Mouse (Mus musculus): ENCODE results near the gene Suco. TPM values are rescaled to one million over a fixed set of nuclear protein-coding genes. Genes with fewer than 3 reads are reported as not detected.

The Suco gene
- polyA plus RNA-seq, 1 experiment from 2014 or later, result 26.4 TPM

DNA sequence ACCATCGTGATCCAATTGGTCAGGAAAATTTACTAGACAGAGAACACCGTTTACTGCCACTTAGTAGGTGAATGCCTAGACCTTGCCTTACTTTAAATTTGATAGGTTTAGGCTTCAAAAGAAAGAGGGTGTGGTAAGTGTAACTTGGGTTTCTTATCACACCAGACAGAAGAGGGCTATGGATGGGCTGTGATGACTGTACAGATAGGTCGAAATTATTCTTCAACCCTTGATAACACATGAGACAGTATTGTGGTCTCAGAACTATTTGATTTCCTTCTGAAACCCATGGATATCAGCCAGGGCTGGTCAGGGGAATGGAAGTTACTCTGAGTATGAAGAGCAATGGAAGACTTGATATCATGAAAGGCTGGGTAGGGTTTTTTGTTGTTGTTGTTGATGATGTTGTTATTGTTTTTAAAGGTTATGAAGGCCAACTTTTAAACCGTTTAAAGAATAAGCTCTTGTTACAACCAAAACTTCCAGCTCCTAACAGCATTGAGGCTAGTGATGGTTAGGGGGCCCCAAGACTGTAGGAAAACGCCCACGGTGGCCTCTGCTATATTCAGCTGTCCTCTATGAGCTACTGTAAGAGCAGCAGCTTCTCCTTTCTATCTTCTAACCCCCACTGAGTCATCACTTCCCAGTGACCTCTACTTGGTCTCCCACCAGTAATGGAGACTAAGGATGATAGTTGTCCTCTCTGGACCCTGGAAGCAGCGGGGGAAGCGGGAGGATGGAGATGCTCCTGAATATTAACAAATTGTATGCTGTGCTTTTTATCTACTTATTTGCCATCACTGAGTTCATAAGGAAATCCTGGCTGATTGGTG, 84.4 kb downstream of the Suco start:
- no peak overlapping the region for H3K4me2 ChIP-seq (replicated peaks; ENCODE audit: low read depth, low read length)
- no peaks in the 10 kb centered on the region for H3K27me3 ChIP-seq (ENCODE audit: control insufficient read depth, insufficient read depth, low read length)
- no peak overlapping the region for H3K4me3 ChIP-seq (ENCODE audit: low read depth, low read length)
- ATAC-seq (ENCODE audit: insufficient number of reproducible peaks, insufficient read depth, low FRiP score, low read depth), result peak; percentile 65; the same call in 1 of the 2 replicates
- no peaks in the 10 kb centered on the region for H3K36me3 ChIP-seq (ENCODE audit: control insufficient read depth, insufficient read depth, low read length)
- WGBS, result 88% methylated on average over 8 of the region's 8 CpGs
- H3K9ac ChIP-seq (replicated peaks; ENCODE audit: low read depth, low read length), result no peak overlapping the region
- H3K9me3 ChIP-seq (ENCODE audit: control insufficient read depth, low read depth, low read length), result no peaks in the 10 kb centered on the region
- no peaks in the 10 kb centered on the region for H3K4me1 ChIP-seq (ENCODE audit: control insufficient read depth, insufficient read depth, low read length)
- H3K27ac ChIP-seq (ENCODE audit: low read length), result no peak overlapping the region

DNA sequence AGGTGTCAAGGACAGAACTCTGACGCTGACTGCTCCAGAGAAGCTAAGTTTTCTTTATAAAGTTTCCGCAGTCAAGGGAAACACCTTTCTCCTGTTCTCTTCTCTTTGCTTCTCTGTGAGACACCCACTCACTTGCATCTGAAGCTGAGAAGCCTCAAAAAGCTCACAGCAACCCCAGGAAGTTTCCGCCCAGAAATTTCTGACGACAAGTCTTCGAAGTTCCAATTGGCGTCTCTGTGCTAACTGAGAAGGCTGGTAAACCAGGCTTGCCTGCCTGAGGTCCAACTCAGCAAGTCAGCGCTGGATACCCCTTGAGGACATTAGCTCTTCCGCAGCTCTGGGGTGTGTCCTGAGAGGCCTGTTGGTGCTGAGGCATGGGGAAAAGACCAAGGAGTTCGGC, 88.1 kb downstream of the Suco start, which contains the start of gene Fasl:
Fasl (minus strand) TSS at position 157 of the 400 bp plus-strand sequence.
- no peaks in the 10 kb centered on the region for H3K9me3 ChIP-seq (ENCODE audit: control insufficient read depth, low read depth, low read length)
- H3K36me3 ChIP-seq (ENCODE audit: control insufficient read depth, insufficient read depth, low read length), result no peaks in the 10 kb centered on the region
- H3K4me1 ChIP-seq (ENCODE audit: control insufficient read depth, insufficient read depth, low read length), result no peaks in the 10 kb centered on the region
- no peak within 1 kb of the TSS for H3K4me2 ChIP-seq (replicated peaks; ENCODE audit: low read depth, low read length)
- 82% methylated on average over 9 of the region's 9 CpGs for WGBS
- H3K4me3 ChIP-seq (ENCODE audit: low read depth, low read length), result no peak within 1 kb of the TSS
- H3K9ac ChIP-seq (replicated peaks; ENCODE audit: low read depth, low read length), result no peak within 1 kb of the TSS
- no peak within 1 kb of the TSS for H3K27ac ChIP-seq (ENCODE audit: low read length)
- no peaks in the 10 kb centered on the region for H3K27me3 ChIP-seq (ENCODE audit: control insufficient read depth, insufficient read depth, low read length)
- no peak for ATAC-seq (ENCODE audit: insufficient number of reproducible peaks, insufficient read depth, low FRiP score, low read depth)

DNA sequence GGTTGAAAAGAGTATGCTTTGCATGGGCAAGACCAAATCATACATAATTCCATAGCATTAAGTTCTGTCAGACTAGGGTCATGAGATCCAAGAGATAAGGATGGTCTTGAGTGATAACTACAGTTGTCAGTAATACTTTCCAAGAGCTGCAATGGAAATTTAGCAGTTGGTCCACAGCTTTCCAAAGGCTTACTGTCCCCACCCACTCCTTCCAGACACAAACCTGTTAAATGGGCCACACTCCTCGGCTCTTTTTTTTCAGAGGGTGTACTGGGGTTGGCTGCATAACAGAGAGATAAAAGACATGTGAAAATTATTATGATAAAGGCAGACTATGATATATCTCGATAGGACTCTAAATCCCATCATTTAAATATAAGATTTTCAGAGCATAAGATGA, 93.8 kb downstream of the Suco start:
- ATAC-seq (ENCODE audit: insufficient number of reproducible peaks, insufficient read depth, low FRiP score, low read depth), result no peak

DNA sequence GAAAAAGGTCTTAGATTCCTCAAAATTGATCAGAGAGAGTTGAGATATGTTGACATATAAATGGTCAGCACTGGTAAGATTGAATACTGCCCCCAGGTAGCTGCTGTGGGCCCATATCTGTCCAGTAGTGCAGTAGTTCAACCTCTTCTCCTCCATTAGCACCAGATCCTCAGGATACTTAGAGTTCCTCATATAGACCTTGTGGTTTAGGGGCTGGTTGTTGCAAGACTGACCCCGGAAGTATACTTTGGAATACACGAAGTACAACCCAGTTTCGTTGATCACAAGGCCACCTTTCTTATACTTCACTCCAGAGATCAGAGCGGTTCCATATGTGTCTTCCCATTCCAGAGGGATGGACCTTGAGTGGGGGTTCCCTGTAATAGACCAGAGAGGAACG, 94.9 kb downstream of the Suco start:
- no peak overlapping the region for H3K4me2 ChIP-seq (replicated peaks; ENCODE audit: low read depth, low read length)
- WGBS, result 90% methylated on average over 5 of the region's 5 CpGs
- no peaks in the 10 kb centered on the region for H3K4me1 ChIP-seq (ENCODE audit: control insufficient read depth, insufficient read depth, low read length)
- H3K27ac ChIP-seq (ENCODE audit: low read length), result no peak overlapping the region
- no peaks in the 10 kb centered on the region for H3K27me3 ChIP-seq (ENCODE audit: control insufficient read depth, insufficient read depth, low read length)
- no peaks in the 10 kb centered on the region for H3K9me3 ChIP-seq (ENCODE audit: control insufficient read depth, low read depth, low read length)
- ATAC-seq (ENCODE audit: insufficient number of reproducible peaks, insufficient read depth, low FRiP score, low read depth), result no peak
- H3K36me3 ChIP-seq (ENCODE audit: control insufficient read depth, insufficient read depth, low read length), result no peaks in the 10 kb centered on the region
- H3K4me3 ChIP-seq (ENCODE audit: low read depth, low read length), result no peak overlapping the region
- no peak overlapping the region for H3K9ac ChIP-seq (replicated peaks; ENCODE audit: low read depth, low read length)

More for the DNA sequence above, 93.8 kb downstream of the Suco start:
- 90% methylated on average over 2 of the region's 2 CpGs for WGBS
- Histone ChIP-seq H3K9ac (replicated peaks; ENCODE audit: low read depth, low read length) (no peak overlapping the region), H3K4me2 (replicated peaks; ENCODE audit: low read depth, low read length) (no peak overlapping the region), H3K27ac (ENCODE audit: low read length) (no peak overlapping the region), H3K4me1 (ENCODE audit: control insufficient read depth, insufficient read depth, low read length) (no peaks in the 10 kb centered on the region), H3K27me3 (ENCODE audit: control insufficient read depth, insufficient read depth, low read length) (no peaks in the 10 kb centered on the region), H3K36me3 (ENCODE audit: control insufficient read depth, insufficient read depth, low read length) (no peaks in the 10 kb centered on the region), H3K9me3 (ENCODE audit: control insufficient read depth, low read depth, low read length) (no peaks in the 10 kb centered on the region), H3K4me3 (ENCODE audit: low read depth, low read length) (no peak overlapping the region)

DNA sequence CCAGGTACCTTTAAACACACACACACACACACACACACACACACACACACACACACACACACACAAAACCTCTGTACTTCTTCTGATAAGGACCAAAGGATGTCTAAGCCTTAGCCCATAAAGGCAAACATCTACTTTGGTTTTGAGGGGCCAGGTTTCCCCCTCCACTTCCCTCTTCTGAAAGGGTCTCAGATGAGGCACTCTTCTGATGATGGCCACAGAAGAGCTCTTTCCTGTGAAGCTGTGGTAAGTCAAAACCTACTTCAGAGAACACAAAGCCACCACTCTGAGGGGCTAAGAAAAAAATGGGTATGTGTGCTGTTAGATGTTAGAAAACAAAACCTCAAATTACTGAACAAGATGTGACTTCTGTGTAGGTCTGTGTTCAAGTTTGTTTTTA, 97.4 kb downstream of the Suco start:
- H3K4me3 ChIP-seq (ENCODE audit: low read depth, low read length), result no peak overlapping the region
- no peak for ATAC-seq (ENCODE audit: insufficient number of reproducible peaks, insufficient read depth, low FRiP score, low read depth)
- no peaks in the 10 kb centered on the region for H3K27me3 ChIP-seq (ENCODE audit: control insufficient read depth, insufficient read depth, low read length)

DNA sequence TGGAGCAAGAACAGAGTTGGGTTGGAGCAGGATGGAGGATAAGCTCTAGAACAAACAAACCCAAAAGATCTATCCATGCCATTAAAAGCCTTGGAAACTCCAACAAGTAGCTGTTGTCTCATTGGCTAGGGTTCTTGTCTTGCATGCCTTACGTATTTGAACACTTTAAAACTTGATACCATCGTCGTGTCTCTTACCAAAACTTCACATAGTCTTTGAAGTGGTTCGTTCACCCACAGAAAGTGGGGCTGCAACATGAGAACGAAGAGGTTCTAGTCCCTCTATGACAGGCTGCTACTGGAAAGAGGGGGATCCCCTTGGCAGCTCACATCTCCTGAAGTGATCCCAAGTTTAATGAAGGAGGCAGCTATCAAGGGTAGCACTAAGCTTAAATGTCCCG, 101.3 kb downstream of the Suco start:
- H3K27me3 ChIP-seq (ENCODE audit: control insufficient read depth, insufficient read depth, low read length), result no peaks in the 10 kb centered on the region
- 82% methylated on average over 6 of the region's 6 CpGs for WGBS
- no peaks in the 10 kb centered on the region for H3K36me3 ChIP-seq (ENCODE audit: control insufficient read depth, insufficient read depth, low read length)
- ATAC-seq (ENCODE audit: insufficient number of reproducible peaks, insufficient read depth, low FRiP score, low read depth), result no peak
- no peak overlapping the region for H3K27ac ChIP-seq (ENCODE audit: low read length)
- no peaks in the 10 kb centered on the region for H3K9me3 ChIP-seq (ENCODE audit: control insufficient read depth, low read depth, low read length)
- no peak overlapping the region for H3K4me3 ChIP-seq (ENCODE audit: low read depth, low read length)
- no peak overlapping the region for H3K9ac ChIP-seq (replicated peaks; ENCODE audit: low read depth, low read length)
- H3K4me2 ChIP-seq (replicated peaks; ENCODE audit: low read depth, low read length), result no peak overlapping the region
- H3K4me1 ChIP-seq (ENCODE audit: control insufficient read depth, insufficient read depth, low read length), result no peaks in the 10 kb centered on the region

More for the DNA sequence above, 97.4 kb downstream of the Suco start:
- Histone ChIP-seq H3K9me3 (ENCODE audit: control insufficient read depth, low read depth, low read length) (no peaks in the 10 kb centered on the region), H3K27ac (ENCODE audit: low read length) (no peak overlapping the region), H3K9ac (replicated peaks; ENCODE audit: low read depth, low read length) (no peak overlapping the region), H3K4me1 (ENCODE audit: control insufficient read depth, insufficient read depth, low read length) (no peaks in the 10 kb centered on the region), H3K4me2 (replicated peaks; ENCODE audit: low read depth, low read length) (no peak overlapping the region), H3K36me3 (ENCODE audit: control insufficient read depth, insufficient read depth, low read length) (no peaks in the 10 kb centered on the region)

DNA sequence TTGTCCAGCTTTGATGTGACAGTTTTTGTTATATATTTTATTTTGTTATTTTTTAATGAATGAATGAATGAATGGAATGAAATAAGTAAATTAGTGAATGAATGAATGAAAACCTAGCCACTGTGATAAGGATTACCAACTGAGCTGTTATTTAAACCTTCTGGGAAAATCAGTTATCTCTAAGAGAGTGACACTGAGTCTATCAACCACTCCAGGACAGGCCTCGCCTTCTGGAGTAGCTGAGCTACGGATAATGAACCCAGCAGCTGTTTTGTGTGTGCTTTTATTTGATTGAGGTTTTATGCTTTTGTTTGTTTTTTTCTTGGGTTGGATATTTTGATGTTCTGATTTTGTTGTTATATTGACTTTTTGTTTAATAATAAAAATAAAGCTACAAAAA, 105.2 kb downstream of the Suco start:
- no peak for ATAC-seq (ENCODE audit: insufficient number of reproducible peaks, insufficient read depth, low FRiP score, low read depth)
- no peak overlapping the region for H3K9ac ChIP-seq (replicated peaks; ENCODE audit: low read depth, low read length)
- no peaks in the 10 kb centered on the region for H3K9me3 ChIP-seq (ENCODE audit: control insufficient read depth, low read depth, low read length)
- no peaks in the 10 kb centered on the region for H3K4me1 ChIP-seq (ENCODE audit: control insufficient read depth, insufficient read depth, low read length)
- H3K27me3 ChIP-seq (ENCODE audit: control insufficient read depth, insufficient read depth, low read length), result no peaks in the 10 kb centered on the region
- no peak overlapping the region for H3K4me2 ChIP-seq (replicated peaks; ENCODE audit: low read depth, low read length)
- H3K36me3 ChIP-seq (ENCODE audit: control insufficient read depth, insufficient read depth, low read length), result no peaks in the 10 kb centered on the region
- no peak overlapping the region for H3K27ac ChIP-seq (ENCODE audit: low read length)
- 72% methylated on average over 2 of the region's 2 CpGs for WGBS
- no peak overlapping the region for H3K4me3 ChIP-seq (ENCODE audit: low read depth, low read length)

DNA sequence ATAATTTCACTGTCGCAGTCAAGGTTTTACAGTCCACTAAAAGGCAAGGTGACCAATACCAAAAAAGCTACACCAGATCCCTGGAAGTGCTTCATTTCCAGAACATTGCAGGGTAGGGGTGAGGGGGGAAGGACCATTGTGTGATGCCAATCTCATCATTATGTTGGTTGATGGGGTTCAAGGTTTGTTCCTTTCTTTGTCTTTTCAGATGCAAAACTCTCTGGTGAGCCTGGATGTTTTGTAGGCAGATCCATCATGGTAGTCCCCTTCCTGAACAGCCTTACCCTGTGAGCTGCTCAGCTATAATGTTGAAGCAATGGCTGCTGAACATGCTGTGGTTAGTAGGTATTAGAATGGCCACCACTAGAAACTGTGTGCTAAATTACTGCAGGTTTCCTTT, 107.2 kb downstream of the Suco start:
- no peaks in the 10 kb centered on the region for H3K36me3 ChIP-seq (ENCODE audit: control insufficient read depth, insufficient read depth, low read length)
- no peak overlapping the region for H3K27ac ChIP-seq (ENCODE audit: low read length)
- WGBS, result 79% methylated on average over 1 of the region's 1 CpGs
- no peaks in the 10 kb centered on the region for H3K4me1 ChIP-seq (ENCODE audit: control insufficient read depth, insufficient read depth, low read length)
- H3K9ac ChIP-seq (replicated peaks; ENCODE audit: low read depth, low read length), result no peak overlapping the region
- no peaks in the 10 kb centered on the region for H3K27me3 ChIP-seq (ENCODE audit: control insufficient read depth, insufficient read depth, low read length)
- no peaks in the 10 kb centered on the region for H3K9me3 ChIP-seq (ENCODE audit: control insufficient read depth, low read depth, low read length)
- ATAC-seq (ENCODE audit: insufficient number of reproducible peaks, insufficient read depth, low FRiP score, low read depth), result no peak
- no peak overlapping the region for H3K4me3 ChIP-seq (ENCODE audit: low read depth, low read length)
- H3K4me2 ChIP-seq (replicated peaks; ENCODE audit: low read depth, low read length), result no peak overlapping the region

DNA sequence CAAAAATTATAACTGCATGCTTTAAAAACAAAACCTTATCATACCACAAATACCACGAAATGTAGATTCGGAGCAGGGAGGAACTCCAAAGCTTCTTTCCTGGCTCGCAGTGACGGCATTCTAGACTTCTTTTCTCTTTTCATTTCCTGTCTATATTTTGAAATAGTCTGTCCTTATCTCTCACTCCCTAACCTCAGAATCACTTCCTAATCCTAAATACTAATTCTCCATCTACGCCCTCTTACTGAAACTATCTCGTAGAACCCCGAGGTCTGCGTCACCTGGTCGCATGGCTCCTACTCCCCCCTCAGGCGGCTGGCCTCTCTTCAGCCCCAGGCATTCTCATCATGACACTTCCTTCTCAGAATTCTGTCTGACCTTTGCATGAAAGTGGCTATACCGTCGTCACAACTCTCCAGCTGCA, 109.4 kb downstream of the Suco start:
- no peak overlapping the region for H3K4me2 ChIP-seq (replicated peaks; ENCODE audit: low read depth, low read length)
- H3K4me1 ChIP-seq (ENCODE audit: control insufficient read depth, insufficient read depth, low read length), result no peaks in the 10 kb centered on the region
- H3K4me3 ChIP-seq (ENCODE audit: low read depth, low read length), result no peak overlapping the region
- no peaks in the 10 kb centered on the region for H3K36me3 ChIP-seq (ENCODE audit: control insufficient read depth, insufficient read depth, low read length)
- no peak overlapping the region for H3K9ac ChIP-seq (replicated peaks; ENCODE audit: low read depth, low read length)
- H3K27me3 ChIP-seq (ENCODE audit: control insufficient read depth, insufficient read depth, low read length), result no peaks in the 10 kb centered on the region
- H3K27ac ChIP-seq (ENCODE audit: low read length), result no peak overlapping the region
- no peaks in the 10 kb centered on the region for H3K9me3 ChIP-seq (ENCODE audit: control insufficient read depth, low read depth, low read length)
- 49% methylated on average over 12 of the region's 12 CpGs for WGBS
- no peak for ATAC-seq (ENCODE audit: insufficient number of reproducible peaks, insufficient read depth, low FRiP score, low read depth)

Measured in stomach, embryonic 14.5 days (tissue).